Mouse (Mus musculus) hindbrain, embryonic 12.5 days (tissue): Measurements from ENCODE around the gene Cd163. TPM values are rescaled to one million over a fixed set of nuclear protein-coding genes. Genes with fewer than 3 reads are reported as not detected.

ENCODE experiments used
- ATAC-seq: fragments of 200-750 bp; cut with Nextera tagmentation; 2 replicates; pipeline ENCODE4 v1.8.0; 2017; ENCODE audit warnings: moderate TSS enrichment; ENCODE audit not compliant: low FRiP score
- H3K27ac ChIP-seq: fragments of 300-500 bp; sonication (generic); 2 replicates; pipeline ENCODE4 v1.5.1; 2016; ENCODE audit warnings: mild to moderate bottlenecking
- H3K27me3 ChIP-seq: fragments of 300-500 bp; sonication (generic); 2 replicates; pipeline ENCODE4 v1.6.1; 2016; ENCODE audit warnings: mild to moderate bottlenecking
- H3K36me3 ChIP-seq: fragments of 300-500 bp; sonication (generic); 2 replicates; pipeline ENCODE4 v1.6.1; 2016; ENCODE audit warnings: mild to moderate bottlenecking
- H3K4me1 ChIP-seq: fragments of 300-500 bp; sonication (generic); 2 replicates; pipeline ENCODE4 v1.6.1; 2016
- H3K4me2 ChIP-seq: fragments of 300-500 bp; sonication (generic); replicated peaks from 2 replicates; pipeline ENCODE4 v1.6.1; 2016; ENCODE audit warnings: mild to moderate bottlenecking
- H3K4me3 ChIP-seq: fragments of 300-500 bp; sonication (generic); 2 replicates; pipeline ENCODE4 v1.5.1; 2016; ENCODE audit warnings: mild to moderate bottlenecking
- H3K9ac ChIP-seq: fragments of 300-500 bp; sonication (generic); 2 replicates; pipeline ENCODE4 v1.6.1; 2016; ENCODE audit warnings: mild to moderate bottlenecking, moderate library complexity
- H3K9me3 ChIP-seq: fragments of 300-500 bp; sonication (generic); replicated peaks from 2 replicates; pipeline ENCODE4 v1.6.1; 2016; ENCODE audit warnings: mild to moderate bottlenecking
- WGBS: fragments of 180-500 bp; shearing (Covaris S2); methylation state at CpG from one replicate; pipeline ENCODE4 v1.1.7; 2016; 5-methylcytosine and 5-hydroxymethylcytosine counted together
- polyA plus RNA-seq: library from polyadenylated mRNA; unstranded; fragments of >200 nt; fragmentation: Nextera tagmentation; extraction: Ambion mirVana; gene quantifications from 2 replicates; pipeline ENCODE4 v1.2.1, GENCODE M21; 2016

Cd163 gene
- polyA plus RNA-seq, 1 experiment from 2014 or later, result 0.04 TPM

GRCm38 (mm10) chr6:124375435-124375884, 71.0 kb downstream of the Cd163 start:
- no peak for ATAC-seq

GRCm38 (mm10) chr6:124376311-124376710, 71.9 kb downstream of the Cd163 start:
- Histone ChIP-seq H3K4me1 (no peaks in the 10 kb centered on the region), H3K27me3 (no peaks in the 10 kb centered on the region), H3K4me3 (no peak overlapping the region), H3K4me2 (no peak overlapping the region), H3K9me3 (no peaks in the 10 kb centered on the region), H3K27ac (no peak overlapping the region), H3K9ac (no peak overlapping the region), H3K36me3 (no peaks in the 10 kb centered on the region)
- ATAC-seq, result no peak
- WGBS, result 92% methylated on average over 5 of the region's 5 CpGs

More at GRCm38 (mm10) chr6:124375435-124375884, 71.0 kb downstream of the Cd163 start:
- Histone ChIP-seq H3K4me2 (no peak overlapping the region), H3K4me1 (no peaks in the 10 kb centered on the region), H3K9me3 (no peaks in the 10 kb centered on the region), H3K27ac (no peak overlapping the region), H3K4me3 (no peak overlapping the region), H3K27me3 (no peaks in the 10 kb centered on the region), H3K9ac (no peak overlapping the region), H3K36me3 (no peaks in the 10 kb centered on the region)
- 85% methylated on average over 11 of the region's 11 CpGs for WGBS

- no peak for ATAC-seq
- H3K9ac ChIP-seq, result no peak overlapping the region
- H3K9me3 ChIP-seq, result no peaks in the 10 kb centered on the region
- no peaks in the 10 kb centered on the region for H3K4me1 ChIP-seq
- H3K4me2 ChIP-seq, result no peak overlapping the region
- 68% methylated on average over 4 of the region's 4 CpGs for WGBS
- no peaks in the 10 kb centered on the region for H3K36me3 ChIP-seq
- no peaks in the 10 kb centered on the region for H3K27me3 ChIP-seq
- no peak overlapping the region for H3K4me3 ChIP-seq
- H3K27ac ChIP-seq, result no peak overlapping the region
Observed at GRCm38 (mm10) chr6:124377494-124378255, 73.2 kb downstream of the Cd163 start.

GRCm38 (mm10) chr6:124379331-124379730, 74.9 kb downstream of the Cd163 start:
- whole genome bisulfite sequencing, result 33% methylated on average over 10 of the region's 10 CpGs
- no peaks in the 10 kb centered on the region for H3K36me3 ChIP-seq
- H3K27me3 ChIP-seq, result no peaks in the 10 kb centered on the region
- ATAC-seq, result no peak
- no peak overlapping the region for H3K4me3 ChIP-seq
- no peak overlapping the region for H3K4me2 ChIP-seq
- no peaks in the 10 kb centered on the region for H3K4me1 ChIP-seq
- no peak overlapping the region for H3K27ac ChIP-seq
- no peak overlapping the region for H3K9ac ChIP-seq
- no peaks in the 10 kb centered on the region for H3K9me3 ChIP-seq

Other genes starting within 250 kb of the Cd163 start
- not detected in 2 replicates for gene Vmn2r27, start 72.8 kb upstream of the Cd163 start, polyA plus RNA-seq
- 68.0 and 68.3 TPM in 2 replicates for gene Pex5, start 110.4 kb downstream of the Cd163 start, polyA plus RNA-seq
- 36.9 and 40.5 TPM in 2 replicates for gene Clstn3, start 160.1 kb downstream of the Cd163 start, polyA plus RNA-seq
- 0.20 and 0.25 TPM in 2 replicates for gene C1rl, start 188.5 kb downstream of the Cd163 start, polyA plus RNA-seq
- 0.14 and 0.49 TPM in 2 replicates for gene C1ra, start 207.7 kb downstream of the Cd163 start, polyA plus RNA-seq
- 0.65 and 1.0 TPM in 2 replicates for gene C1s1, start 237.7 kb downstream of the Cd163 start, polyA plus RNA-seq